Mouse (Mus musculus) frontal cortex, postnatal 36 days (tissue): ENCODE measurements around the gene BC049352.

ENCODE experiments used
- DNase-seq, 2 experiments: peaks; one replicate each; pipeline ENCODE4 v3.0.0; 2022; ENCODE audit warnings: low spot score in 2 of 2

BC049352 gene

DNA sequence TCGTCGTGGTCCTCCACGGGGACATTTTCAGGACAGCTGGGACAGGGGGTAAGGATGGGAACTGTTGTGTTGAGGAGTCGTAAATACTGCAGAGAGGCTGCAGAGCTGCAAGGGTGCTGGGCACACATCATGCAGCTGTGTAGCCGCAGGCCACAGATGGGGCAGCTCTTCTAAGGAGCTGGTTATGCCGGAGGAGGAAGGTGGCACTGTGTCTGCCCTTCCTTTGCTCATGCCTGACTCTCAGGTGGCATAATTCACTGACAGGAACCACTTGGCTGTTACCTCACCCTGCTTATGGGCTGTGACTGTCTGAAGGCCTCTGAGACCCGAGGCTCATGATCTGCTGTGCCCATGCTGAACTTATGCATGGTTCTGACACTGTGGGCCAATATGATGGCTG lies 68.5 kb downstream of the BC049352 start:
- no peak for DNase-seq

DNA sequence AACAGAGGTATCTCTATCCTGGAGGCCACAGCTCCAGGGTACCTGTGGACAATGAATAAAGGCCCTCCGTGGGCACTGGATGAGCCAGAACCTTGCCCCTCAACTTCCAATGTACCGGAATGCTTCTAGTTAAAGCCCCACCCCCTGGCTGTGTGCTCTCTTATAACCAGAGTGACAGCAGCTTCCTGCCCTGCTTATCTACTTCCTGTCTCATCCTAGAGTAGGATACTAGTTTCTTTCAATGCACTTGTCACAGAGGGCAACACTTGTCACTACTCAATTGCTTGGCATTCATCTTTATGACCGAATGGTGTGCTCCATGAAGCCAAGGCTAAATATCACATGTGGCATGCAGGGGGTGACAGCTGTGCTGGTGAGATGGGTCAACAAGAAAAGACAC lies 69.5 kb downstream of the BC049352 start:
- DNase-seq, result no peak

DNA sequence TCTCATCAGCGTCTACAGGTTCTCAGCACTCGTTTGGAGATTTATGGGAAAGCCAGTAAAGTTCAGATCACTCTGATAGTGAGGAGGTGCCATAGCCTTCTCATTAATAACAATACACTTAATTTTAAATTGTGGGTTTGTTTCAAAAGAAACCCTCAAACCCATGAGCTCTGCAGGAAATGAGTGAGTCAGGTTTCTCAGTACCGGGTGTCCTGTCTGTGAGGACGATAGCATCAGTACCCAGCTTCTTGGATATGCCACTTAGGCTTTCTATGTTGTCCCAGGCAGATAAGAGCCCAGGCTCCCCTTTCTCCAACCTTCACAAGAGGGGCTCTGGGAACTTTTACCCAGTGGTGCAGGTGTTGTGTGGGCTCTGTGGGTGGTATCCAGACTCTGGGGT lies 70.2 kb downstream of the BC049352 start:
- no peak for DNase-seq

DNA sequence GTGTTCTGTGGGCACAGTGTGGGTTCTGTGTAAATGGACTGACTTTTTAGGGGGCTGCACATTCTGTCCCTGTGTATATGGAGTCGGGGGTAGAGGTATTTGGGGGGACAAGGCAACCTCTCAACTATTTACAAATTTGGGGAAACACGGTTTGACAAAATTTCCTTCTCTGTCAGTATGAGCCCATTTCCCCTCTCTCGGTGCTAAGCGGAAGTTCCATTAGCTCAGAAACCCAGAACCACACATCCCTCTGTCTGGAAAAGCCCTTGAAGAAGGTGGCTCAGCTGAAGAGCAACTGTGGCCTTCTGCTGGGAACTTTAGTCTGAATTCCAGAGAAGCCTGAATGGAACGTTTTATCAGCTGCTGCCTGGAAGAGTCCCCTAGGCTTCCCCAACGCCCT lies 70.6 kb downstream of the BC049352 start:
- no peak for DNase-seq

DNA sequence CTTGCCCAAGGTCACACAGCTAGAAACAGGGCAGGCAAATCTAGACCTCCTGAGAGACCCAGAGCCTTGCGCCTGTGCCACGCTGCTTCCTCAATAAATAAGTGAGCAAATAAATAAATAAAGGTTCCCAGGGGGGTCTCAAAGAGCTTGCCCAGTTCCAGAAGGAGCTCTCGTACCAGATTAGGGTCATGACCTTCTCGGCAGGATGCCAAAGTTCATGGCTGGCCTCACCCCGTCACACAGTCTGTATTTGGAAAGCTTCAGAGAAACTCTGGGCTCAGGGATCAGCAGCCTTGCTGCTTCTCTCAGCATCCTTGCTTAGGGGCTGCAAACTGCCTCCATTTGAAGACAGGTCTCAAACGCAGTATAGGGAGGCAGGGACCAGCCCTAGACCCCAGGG lies 72.2 kb downstream of the BC049352 start:
- DNase-seq, result no peak

DNA sequence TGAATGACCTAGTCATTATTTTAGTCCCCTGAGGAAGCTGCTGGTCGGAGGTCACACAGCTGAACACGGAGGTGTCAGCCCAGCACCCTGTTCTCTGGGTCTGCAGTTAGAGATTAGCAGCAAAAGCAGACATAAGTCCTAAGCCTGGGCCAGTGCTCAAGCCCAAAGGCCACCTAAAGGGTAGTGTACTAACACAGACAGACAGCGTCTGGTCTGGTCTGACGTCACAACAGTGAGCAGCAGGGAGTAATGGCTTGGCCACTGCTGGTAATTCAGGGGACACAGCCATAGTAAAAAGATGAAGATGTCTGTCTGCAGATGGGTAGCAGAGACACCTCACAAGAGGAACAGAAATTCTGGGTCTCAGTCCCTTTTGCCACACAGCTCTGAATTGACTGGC lies 72.8 kb downstream of the BC049352 start:
- DNase-seq, result no peak

DNA sequence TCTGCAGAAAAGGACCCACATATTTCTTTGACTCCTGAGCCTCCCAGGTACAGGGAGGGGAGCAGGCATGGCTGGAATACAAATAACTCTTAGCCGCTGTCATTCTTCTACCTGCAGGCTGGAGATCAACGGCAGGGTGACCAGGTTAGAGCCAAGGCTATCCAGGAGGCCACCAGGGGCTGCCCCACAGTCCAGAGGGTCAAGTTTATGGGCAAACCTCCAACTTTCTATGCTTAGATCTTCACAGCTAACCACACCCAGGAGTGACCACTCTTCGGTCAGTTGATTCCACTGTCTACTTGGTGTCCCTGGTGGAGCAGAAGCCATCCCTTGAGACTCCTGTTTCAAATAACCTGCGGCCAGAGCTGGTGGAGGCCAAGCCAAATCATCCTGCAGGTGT lies 73.6 kb downstream of the BC049352 start:
- DNase-seq, result no peak

DNA sequence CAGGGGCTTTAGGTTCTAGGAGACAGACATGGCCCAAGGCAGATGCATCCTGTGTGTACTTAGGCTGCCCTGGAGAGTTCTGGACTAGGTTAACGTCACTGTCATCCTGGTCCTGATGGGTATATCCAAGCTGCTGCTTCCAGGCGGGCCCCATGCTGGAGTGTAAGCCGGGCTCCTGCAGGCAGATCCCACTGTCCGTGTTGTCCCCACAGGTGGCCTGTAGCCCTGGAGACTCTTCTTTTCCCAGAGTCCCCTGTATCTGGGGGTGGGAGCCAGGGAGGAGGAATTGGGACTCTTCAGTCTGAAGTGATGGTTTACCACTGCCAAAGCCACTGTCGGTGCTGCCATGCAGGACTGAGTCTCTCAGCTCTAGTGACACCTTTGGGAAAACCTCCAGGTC lies 74.2 kb downstream of the BC049352 start:
- no peak for DNase-seq

DNA sequence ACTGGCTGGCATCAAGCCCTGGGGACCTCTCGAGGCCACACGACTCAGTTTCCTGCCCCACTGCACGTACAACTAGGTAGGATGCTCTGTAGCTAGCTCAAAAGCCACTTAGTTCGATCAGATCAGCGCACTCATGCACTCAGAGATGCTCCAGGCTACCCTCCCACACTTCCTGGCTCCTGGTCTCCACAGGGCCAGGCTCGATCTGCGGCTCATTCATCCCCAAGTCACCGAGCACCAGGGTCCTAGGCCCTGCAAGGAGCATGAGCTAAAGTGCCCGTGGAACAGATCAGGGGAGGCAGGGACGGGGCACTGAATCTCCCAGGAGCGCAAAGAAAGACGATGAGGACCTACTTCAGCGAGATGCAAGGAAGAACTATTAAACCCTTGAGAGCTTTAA lies 77.3 kb downstream of the BC049352 start:
- DNase-seq, result no peak

DNA sequence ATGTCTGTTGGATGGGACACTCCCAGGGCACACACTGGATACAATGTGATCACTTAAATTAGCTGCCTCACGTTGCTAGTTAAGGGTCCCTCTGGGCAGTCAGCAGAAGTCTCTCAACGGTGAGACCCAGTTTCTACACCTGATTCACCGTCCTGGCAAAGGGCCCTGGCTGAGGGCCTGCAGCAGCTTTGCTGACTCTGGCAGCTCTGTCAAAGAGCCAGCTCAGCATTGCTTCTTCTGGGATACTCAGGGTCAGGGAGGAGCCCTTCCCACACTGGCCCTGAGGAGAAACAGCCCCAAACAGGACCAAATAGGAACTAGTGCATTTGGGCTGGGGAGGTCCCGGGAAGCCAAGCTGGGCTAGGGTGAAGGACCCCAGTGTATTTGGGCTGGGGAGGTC lies 79.7 kb downstream of the BC049352 start:
- DNase-seq, result no peak

DNA sequence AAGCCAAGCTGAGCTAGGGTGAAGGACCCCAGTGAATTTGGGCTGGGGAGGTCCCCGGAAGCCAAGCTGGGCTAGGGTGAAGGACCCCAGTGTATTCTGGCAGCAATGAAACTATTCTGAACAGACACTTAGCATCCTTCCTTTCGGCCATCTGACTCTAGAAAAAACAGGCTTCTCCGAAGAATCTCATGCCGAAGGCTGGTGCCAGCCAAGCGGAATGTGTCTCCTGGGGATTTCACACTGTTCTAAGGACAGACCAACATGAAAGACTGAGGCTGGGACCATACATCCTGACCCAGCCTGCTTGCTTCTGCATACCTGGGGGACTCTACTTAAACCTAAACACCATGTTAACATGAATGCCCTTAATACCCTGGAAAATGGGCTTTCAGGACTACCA lies 80.1 kb downstream of the BC049352 start:
- no peak for DNase-seq

DNA sequence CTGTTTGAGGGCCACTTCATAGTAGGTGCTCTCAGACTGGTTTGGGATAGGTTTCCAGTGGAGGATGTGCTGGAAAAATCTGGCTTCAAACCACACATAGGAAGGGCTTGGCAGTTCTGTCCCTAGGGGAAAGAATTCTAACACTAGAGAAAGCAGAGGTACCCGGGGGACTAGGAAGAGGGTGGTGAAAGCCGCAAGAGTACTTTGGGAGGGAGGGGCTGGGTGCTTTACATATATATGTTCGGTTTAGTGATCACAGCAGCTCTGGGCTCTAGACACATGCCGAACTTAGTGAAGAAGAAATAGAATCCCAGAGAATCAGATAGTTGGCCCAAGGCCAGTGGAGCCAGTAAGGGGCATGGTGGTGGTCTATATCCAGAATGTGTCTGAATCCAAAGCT lies 85.3 kb downstream of the BC049352 start:
- DNase-seq, result no peak

DNA sequence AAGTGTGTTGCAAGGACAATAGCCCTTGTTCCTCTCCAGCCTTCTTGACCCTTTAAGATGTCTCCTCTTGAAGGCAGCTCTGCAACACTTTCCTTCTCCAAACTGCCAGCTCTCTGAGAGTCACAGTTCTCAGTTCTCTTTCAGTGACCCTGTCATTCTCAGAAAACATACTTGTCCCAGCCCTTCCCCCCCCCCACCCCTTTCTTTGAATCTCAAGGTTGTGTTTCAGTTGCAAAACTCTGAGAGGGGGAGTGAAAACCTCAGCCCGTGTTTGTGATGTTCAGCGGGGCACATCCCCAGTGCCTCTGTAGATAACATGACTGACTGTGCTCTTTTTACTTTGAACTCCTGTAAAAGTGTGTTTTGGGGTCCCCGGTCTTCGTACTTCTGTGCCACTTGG lies 86.3 kb downstream of the BC049352 start:
- DNase-seq, result no peak

DNA sequence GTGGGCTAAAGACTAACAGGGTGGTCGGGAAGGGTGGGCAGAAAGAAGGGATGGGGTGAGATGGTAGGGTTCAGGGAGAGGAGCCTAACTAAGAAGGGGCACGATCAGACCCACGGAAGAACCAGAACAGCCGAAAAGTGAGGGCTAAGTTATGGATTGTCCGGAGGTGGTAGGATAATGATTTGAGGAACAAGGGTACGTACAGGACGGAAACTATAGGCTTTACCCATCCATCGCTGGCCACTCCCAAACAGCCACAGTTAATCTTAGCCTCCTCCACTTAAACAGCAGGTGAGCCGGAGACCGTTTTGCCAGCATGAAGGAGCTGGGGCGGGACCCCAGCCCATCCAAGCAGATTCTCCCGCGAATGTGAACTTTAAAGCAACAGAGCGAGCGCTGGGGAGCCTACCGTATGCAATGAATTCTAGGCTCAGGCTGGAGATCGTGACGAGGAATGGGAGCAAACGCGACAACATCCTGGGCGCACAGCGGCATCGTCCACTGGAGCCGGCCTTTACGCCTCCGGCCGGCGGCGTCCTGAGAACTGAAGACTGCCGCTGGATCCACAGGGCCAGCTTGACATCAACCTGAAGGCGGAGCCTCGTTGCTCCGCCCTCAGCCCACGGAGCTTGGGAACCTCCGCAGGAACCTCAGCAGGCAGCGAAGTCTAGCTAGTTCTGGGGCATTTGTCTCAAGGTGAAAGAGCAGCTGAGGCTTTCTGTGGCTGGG lies 87.0 kb downstream of the BC049352 start, which contains the start of gene Il10ra:
Gene Il10ra, minus strand, starts transcription at position 553 of the 729 bp plus-strand sequence.
- DNase-seq, result peak; percentile 21 to 44

DNA sequence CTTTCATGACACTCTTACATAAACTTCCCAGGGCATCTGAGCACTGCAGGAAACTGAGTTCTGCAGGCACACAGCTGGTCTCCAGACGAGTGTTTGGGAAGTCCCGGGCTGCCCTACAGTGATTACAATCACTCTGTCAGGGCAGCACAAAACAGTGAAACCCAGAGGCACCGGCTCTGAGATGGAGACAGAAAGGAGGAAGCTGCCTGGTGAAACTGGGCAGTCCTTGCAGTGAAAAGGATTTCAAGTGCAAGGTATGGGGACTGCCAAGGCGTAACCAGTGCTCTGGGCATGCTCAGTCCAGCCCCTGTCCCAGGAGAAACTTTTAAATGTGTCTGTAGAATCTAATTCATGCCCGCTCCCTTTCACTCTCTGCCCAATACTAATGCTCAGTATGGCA lies 90.4 kb downstream of the BC049352 start:
- DNase-seq, result no peak

DNA sequence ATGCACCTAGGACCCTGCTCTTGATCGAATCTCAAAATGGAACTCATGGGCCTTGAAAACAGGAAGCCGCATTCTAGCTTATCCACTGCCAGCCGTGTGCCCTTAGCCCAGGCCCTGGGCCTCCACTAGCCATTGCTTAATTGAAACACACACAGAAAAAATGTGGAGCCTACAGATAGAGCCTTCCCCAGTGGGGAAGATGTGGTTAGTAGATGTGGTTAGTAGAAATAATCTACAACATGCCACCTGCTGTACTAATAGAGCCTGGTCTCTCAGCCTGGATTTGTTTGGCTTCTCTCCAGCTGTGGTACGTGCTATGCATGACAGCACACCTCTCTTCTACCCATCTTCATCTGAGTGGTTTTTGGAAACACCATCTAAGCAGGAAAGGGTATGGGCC lies 92.4 kb downstream of the BC049352 start:
- DNase-seq, result no peak

DNA sequence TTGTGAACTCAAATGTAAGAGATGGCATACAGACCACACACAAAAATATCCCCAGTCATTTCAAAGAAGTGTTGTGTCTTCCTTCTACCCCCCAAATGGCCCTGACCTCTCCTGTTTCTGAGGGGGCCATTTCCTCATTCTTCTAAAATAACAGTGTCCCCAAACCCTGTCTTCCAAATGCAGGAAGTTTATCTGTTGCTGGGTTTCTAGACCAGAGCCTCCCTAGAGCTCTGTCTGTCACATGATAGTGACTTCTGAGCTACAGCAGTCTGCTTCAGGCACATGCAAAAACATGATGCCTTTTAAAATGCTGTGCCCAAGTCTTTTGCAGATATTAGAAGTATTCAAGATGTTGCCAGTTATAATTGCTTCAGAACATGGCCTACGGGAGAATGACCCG lies 92.8 kb downstream of the BC049352 start:
- DNase-seq, result no peak

DNA sequence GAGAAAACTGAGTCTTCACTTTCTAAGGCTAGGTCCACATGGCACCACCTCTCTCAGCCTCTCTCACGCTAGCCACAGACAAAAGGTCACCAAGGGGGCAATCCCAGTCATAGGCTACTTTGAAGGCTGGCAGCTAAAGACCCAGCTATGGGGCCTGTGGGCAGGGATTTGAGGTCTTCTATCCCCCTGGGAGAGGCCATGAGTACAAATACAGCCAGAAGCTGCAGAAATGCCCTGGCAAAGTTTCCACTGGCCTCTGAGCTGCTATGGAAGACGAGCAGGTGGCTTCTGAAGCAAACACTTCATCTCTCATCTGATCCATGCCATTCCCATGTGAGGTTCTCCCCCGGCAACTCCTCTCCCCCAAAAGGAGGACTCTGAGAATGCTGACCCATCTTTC lies 98.3 kb downstream of the BC049352 start:
- DNase-seq, result no peak

DNA sequence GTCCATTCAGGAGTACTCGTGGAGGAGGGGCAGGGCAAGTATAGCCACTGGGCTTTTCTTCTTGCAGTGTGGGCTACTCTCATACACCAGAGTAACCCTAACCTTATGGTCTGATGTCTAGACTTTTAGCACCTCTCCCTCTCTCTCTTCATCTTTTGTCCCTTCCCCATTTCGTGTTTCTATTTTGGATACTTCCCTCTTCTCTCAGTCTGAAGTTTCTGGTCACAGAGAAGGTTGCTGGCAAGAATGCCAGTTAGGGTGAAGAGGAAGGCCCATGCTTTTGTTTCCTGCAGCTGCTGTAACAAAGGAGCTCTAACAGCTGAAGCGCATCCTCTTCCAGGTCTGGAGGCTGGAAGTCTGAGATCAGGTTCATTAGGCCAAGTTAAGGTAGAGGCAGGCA lies 99.1 kb downstream of the BC049352 start:
- DNase-seq, result no peak

DNA sequence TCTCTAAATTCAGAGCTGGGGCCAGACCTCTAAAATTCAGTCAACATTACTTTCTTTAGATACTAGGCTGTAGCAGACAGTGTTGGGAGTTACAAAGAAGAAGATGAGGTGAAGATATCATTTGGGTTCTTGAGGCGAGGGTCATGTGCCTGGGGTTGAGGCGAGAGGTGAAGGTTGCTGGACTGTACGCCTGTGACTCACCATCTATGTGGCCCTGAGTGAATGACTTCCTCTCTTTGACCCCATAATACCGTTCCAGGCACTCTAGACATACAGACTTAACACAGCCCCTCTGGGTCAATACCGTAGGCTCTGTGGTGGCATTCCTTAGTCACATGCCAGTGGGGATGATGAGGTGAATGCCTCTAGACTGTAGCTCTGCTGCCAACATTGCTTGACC lies 100.7 kb downstream of the BC049352 start:
- no peak for DNase-seq

DNA sequence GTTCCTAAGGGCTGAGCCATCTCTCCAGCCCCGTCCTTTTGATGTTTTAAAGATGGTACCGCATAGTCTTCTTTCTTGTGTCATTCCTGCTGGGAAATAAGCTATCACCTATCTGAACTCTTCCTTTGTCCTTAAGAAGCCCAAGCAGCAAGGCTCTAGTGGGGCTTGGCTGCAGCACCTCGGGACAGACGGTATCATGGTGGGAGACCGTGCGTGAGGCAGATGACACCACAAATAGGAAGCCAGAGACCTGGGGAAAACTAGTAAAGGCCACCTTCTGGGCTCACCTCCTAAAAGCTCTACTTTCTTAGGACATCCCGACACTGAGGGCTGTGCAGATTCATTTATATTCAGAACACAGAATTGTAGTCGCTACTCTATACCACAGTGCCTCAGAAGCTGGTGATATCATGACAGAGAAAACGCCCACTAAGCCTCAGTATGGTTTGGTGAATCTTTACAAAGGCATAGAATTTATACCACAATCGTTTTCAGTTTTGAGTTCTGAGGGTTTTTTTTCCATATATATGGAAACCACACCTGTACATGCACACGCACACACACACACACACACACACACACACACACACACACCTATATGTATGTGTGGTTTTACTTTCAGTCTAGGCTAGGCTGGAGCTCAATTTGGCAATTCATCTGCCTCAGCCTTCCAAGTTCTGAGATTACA lies 109.8 kb downstream of the BC049352 start:
- no peak for DNase-seq

DNA sequence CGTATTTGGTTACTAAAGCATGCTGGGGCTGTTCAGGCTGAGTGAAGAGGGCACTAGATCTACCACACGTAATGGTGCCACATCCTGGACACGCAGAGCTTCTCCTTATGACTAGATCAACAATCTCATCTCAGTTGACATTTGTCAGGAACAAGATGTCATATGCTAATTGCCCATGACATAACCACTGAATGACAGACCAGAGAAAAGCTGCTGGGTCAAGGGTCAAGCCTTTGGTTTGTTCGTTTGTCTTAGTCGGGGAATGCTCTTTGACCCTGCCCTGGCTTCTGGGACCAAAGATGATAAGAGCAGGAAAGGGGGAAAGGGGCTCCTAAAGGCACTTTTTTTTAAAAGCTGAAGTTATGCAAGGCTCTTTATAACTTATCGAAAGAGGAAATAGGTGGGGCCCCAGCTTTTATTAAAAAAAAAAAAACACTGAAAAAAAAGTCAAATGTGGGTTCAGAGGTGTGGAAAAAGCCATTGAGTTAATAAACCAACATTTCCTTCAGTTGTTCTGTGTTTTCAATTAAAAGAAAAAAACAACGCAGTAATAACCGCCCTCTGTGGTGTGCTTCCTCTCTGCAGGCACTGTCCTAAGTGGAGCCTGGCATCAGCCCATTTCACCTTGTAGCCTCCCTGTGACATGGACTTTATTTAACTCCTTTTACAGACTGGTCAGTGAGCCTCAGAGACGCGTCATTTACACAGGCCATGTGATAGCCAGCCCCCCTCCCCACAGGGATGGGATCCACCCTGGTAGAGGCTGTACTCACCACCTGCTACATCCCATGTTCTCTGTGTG lies 112.6 kb downstream of the BC049352 start:
- DNase-seq, result no peak
